Mouse (Mus musculus) MEL (cell line): Measurements from ENCODE around the gene Tspan33. TPM values are rescaled to one million over a fixed set of nuclear protein-coding genes. Genes with fewer than 3 reads are reported as not detected.

ENCODE experiments used
- DNase-seq: peaks from one replicate; pipeline ENCODE4 v3.0.0; 2011; ENCODE audit warnings: low read depth, low spot score
- H3K27ac ChIP-seq: 2 replicates; pipeline ENCODE4 v1.5.1; 2012; ENCODE audit warnings: low read depth, mild to moderate bottlenecking, control low read depth, low read length, moderate library complexity; ENCODE audit not compliant: control insufficient read depth
- H3K27me3 ChIP-seq, 2 experiments: fragments of 150-350 bp in 1 of 2; sonication (generic) in 1 of 2; 2 replicates each; pipeline ENCODE4 v1.6.1; 2012; ENCODE audit warnings: low read length in 2 of 2, mild to moderate bottlenecking in 2 of 2, improper control_type of control experiment in 1 of 2, moderate library complexity in 1 of 2; ENCODE audit not compliant: insufficient read depth in 2 of 2, control insufficient read depth in 1 of 2
- H3K36me3 ChIP-seq, 2 experiments: 2 replicates each; pipeline ENCODE4 v1.6.1; 2012 to 2014; ENCODE audit warnings: low read length in 2 of 2, improper control_type of control experiment in 1 of 2, inconsistent platforms in 1 of 2, mild to moderate bottlenecking in 1 of 2; ENCODE audit not compliant: insufficient read depth in 2 of 2, control insufficient read depth in 1 of 2
- H3K4me1 ChIP-seq, 2 experiments: fragments of 150-350 bp in 1 of 2; sonication (generic) in 1 of 2; 2 replicates each; pipeline ENCODE4 v1.6.1; 2012; ENCODE audit warnings: low read length in 2 of 2, improper control_type of control experiment in 1 of 2, mild to moderate bottlenecking in 1 of 2; ENCODE audit not compliant: insufficient read depth in 2 of 2, control insufficient read depth in 1 of 2
- H3K4me3 ChIP-seq, 2 experiments: fragments of 150-350 bp in 1 of 2; sonication (generic) in 1 of 2; 2 replicates each; pipeline ENCODE4 v1.5.1; 2012; ENCODE audit warnings: low read depth in 2 of 2, low read length in 2 of 2, mild to moderate bottlenecking in 2 of 2, moderate library complexity in 2 of 2, control low read depth in 1 of 2, improper control_type of control experiment in 1 of 2; ENCODE audit not compliant: control insufficient read depth in 1 of 2, insufficient read depth in 1 of 2
- H3K79me2 ChIP-seq: 2 replicates; pipeline ENCODE4 v1.6.1; 2012; ENCODE audit warnings: mild to moderate bottlenecking, low read length, moderate library complexity; ENCODE audit not compliant: control insufficient read depth, poor library complexity, insufficient read depth
- H3K9ac ChIP-seq: 2 replicates; pipeline ENCODE4 v1.6.1; 2012; ENCODE audit warnings: low read depth, mild to moderate bottlenecking, control low read depth, low read length, moderate library complexity; ENCODE audit not compliant: control insufficient read depth, poor library complexity, severe bottlenecking
- H3K9me3 ChIP-seq: fragments of 150-350 bp; sonication (generic); replicated peaks from 2 replicates; pipeline ENCODE4 v1.6.1; 2012; ENCODE audit warnings: mild to moderate bottlenecking, low read length, improper control_type of control experiment, moderate library complexity; ENCODE audit not compliant: insufficient read depth
- CHD1 ChIP-seq: IDR thresholded peaks from 2 replicates; pipeline ENCODE4 v1.6.1; 2012; ENCODE audit warnings: low read depth, mild to moderate bottlenecking, inconsistent platforms, low read length, improper control_type of control experiment
- ELF1 ChIP-seq: IDR thresholded peaks from 2 replicates; pipeline ENCODE4 v1.6.1; 2014; ENCODE audit warnings: low read depth, mild to moderate bottlenecking, inconsistent platforms, low read length, improper control_type of control experiment, moderate library complexity
- GATA1 ChIP-seq: IDR thresholded peaks from 2 replicates; pipeline ENCODE4 v1.6.1; 2011; ENCODE audit warnings: low read depth, low read length, improper control_type of control experiment
- HCFC1 ChIP-seq: IDR thresholded peaks from 2 replicates; pipeline ENCODE4 v1.6.1; 2012; ENCODE audit warnings: low read depth, mild to moderate bottlenecking, inconsistent platforms, low read length, improper control_type of control experiment, moderate library complexity
- JUND ChIP-seq: IDR thresholded peaks from 2 replicates; pipeline ENCODE4 v1.6.1; 2011; ENCODE audit warnings: low read depth, mild to moderate bottlenecking, improper control_type of control experiment, low read length
- KAT2A ChIP-seq: conservative IDR thresholded peaks from 2 replicates; pipeline ENCODE4 v1.6.1; 2012; ENCODE audit warnings: low read depth, low read length, improper control_type of control experiment, inconsistent platforms
- MAFK ChIP-seq: IDR thresholded peaks from 2 replicates; pipeline ENCODE4 v1.6.1; 2011; ENCODE audit warnings: low read depth, mild to moderate bottlenecking, low read length, improper control_type of control experiment, borderline replicate concordance
- MAX ChIP-seq: IDR thresholded peaks from 2 replicates; pipeline ENCODE4 v1.6.1; 2011; ENCODE audit warnings: low read length, improper control_type of control experiment
- MEF2A ChIP-seq: IDR thresholded peaks from 2 replicates; pipeline ENCODE4 v1.6.1; 2014; ENCODE audit warnings: low read depth, mild to moderate bottlenecking, inconsistent platforms, low read length, improper control_type of control experiment; ENCODE audit not compliant: poor library complexity, insufficient replicate concordance, severe bottlenecking; ENCODE audit errors: extremely low read depth
- MXI1 ChIP-seq: IDR thresholded peaks from 2 replicates; pipeline ENCODE4 v1.6.1; 2011; ENCODE audit warnings: mild to moderate bottlenecking, low read depth, low read length, improper control_type of control experiment
- MYC ChIP-seq: IDR thresholded peaks from 2 replicates; pipeline ENCODE4 v1.6.1; 2011; ENCODE audit warnings: low read depth, mild to moderate bottlenecking, low read length, improper control_type of control experiment, moderate library complexity
- NELFE ChIP-seq: IDR thresholded peaks from 2 replicates; pipeline ENCODE4 v1.6.1; 2011; ENCODE audit warnings: low read depth, low read length, improper control_type of control experiment
- POLR2A ChIP-seq, 2 experiments: IDR thresholded peaks; 2 replicates each; pipeline ENCODE4 v1.6.1; 2011 to 2012; ENCODE audit warnings: low read length in 2 of 2, mild to moderate bottlenecking in 2 of 2, control low read depth in 1 of 2, improper control_type of control experiment in 1 of 2, low read depth in 1 of 2, moderate library complexity in 1 of 2; ENCODE audit not compliant: control insufficient read depth in 1 of 2, insufficient read depth in 1 of 2, poor library complexity in 1 of 2
- POLR2AphosphoS2 ChIP-seq: IDR thresholded peaks from 2 replicates; pipeline ENCODE4 v1.6.1; 2011; ENCODE audit warnings: low read length, improper control_type of control experiment
- TBP ChIP-seq: IDR thresholded peaks from 2 replicates; pipeline ENCODE4 v1.8.0; 2011; ENCODE audit warnings: low read depth, low read length, improper control_type of control experiment
- TCF12 ChIP-seq: IDR thresholded peaks from 2 replicates; pipeline ENCODE4 v1.6.1; 2014; ENCODE audit warnings: low read depth, mild to moderate bottlenecking, inconsistent platforms, low read length, improper control_type of control experiment, moderate library complexity
- USF1 ChIP-seq: IDR thresholded peaks from 2 replicates; pipeline ENCODE4 v1.6.1; 2014; ENCODE audit warnings: low read depth, mild to moderate bottlenecking, inconsistent platforms, low read length, improper control_type of control experiment, moderate library complexity
- USF2 ChIP-seq, 2 experiments: IDR thresholded peaks; 2 replicates each; pipeline ENCODE4 v1.6.1; 2011 to 2012; ENCODE audit warnings: improper control_type of control experiment in 2 of 2, low read length in 2 of 2, borderline replicate concordance in 1 of 2, inconsistent platforms in 1 of 2, low read depth in 1 of 2, mild to moderate bottlenecking in 1 of 2; ENCODE audit not compliant: insufficient read depth in 1 of 2
- ZKSCAN1 ChIP-seq: IDR thresholded peaks from 2 replicates; pipeline ENCODE4 v1.6.1; 2012; ENCODE audit warnings: low read depth, mild to moderate bottlenecking, inconsistent platforms, low read length, improper control_type of control experiment, moderate library complexity
- ZNF384 ChIP-seq: IDR thresholded peaks from 2 replicates; pipeline ENCODE4 v1.6.1; 2012; ENCODE audit warnings: low read depth, mild to moderate bottlenecking, inconsistent platforms, low read length, improper control_type of control experiment
- polyA plus RNA-seq, 2 experiments: library from polyadenylated mRNA; stranded (reverse) in 1 of 2; unstranded in 1 of 2; fragments of >175 nt in 1 of 2; fragments of >200 nt in 1 of 2; gene quantifications; 2 replicates each; pipeline versions ENCODE4 v1.2.1 to v1.2.4; 2012; ENCODE audit warnings: low replicate concordance in 2 of 2, low read depth in 1 of 2; ENCODE audit not compliant: insufficient read length in 2 of 2, insufficient read depth in 1 of 2, missing spikeins in 1 of 2
- total RNA-seq: library from RNA; depleted of rRNA; stranded (reverse); fragments of 300-350 nt; gene quantifications from 2 replicates; pipeline ENCODE4 v1.2.3, GENCODE M21; 2012

Tspan33 gene
- total and polyA plus RNA-seq, 3 experiments: 41.7 to 64.5 TPM; not detected in 1

GRCm38 (mm10) chr6:29751466-29752152 is 57.6 kb downstream of the Tspan33 start:
- H3K4me1 ChIP-seq: no peaks in the 10 kb centered on the region
- H3K27me3 ChIP-seq: no peaks in the 10 kb centered on the region
- no peak for DNase-seq
- H3K9me3 ChIP-seq: no peaks in the 10 kb centered on the region
- TF ChIP-seq CHD1 (no peak), ELF1 (no peak), JUND (no peak), NELFE (no peak), ZKSCAN1 (no peak), TCF12 (no peak), MXI1 (no peak), MEF2A (no peak), USF2 (IDR thresholded peaks at IDR 0.05; ENCODE audit: borderline replicate concordance in 1 of 2, insufficient read depth in 1 of 2, low read depth in 1 of 2, low read length in 2 of 2) (no peak), TBP (no peak), ZNF384 (no peak)
- H3K36me3 ChIP-seq: peaks cover 0 to 4% of the 10 kb centered on the region in 2 experiments; a peak in 1 of 4 replicates
- H3K9ac ChIP-seq: no peak overlapping the region
- H3K27ac ChIP-seq: no peak overlapping the region
- no peaks in the 10 kb centered on the region for H3K79me2 ChIP-seq
- no peak overlapping the region for H3K4me3 ChIP-seq

- Histone ChIP-seq H3K4me3 (no peak overlapping the region), H3K79me2 (no peaks in the 10 kb centered on the region), H3K9me3 (no peaks in the 10 kb centered on the region), H3K27me3 (no peaks in the 10 kb centered on the region), H3K27ac (no peak overlapping the region)
- no peak for DNase-seq
- no peak for TF ChIP-seq ZNF384
- no peak for TF ChIP-seq MAFK
- no peak for TF ChIP-seq MAX
- TF ChIP-seq MYC: no peak
- TF ChIP-seq HCFC1: no peak
- TF ChIP-seq KAT2A: no peak
- no peak for TF ChIP-seq GATA1
- no peak for TF ChIP-seq POLR2A (IDR thresholded peaks at IDR 0.05; ENCODE audit: control insufficient read depth in 1 of 2, insufficient read depth in 1 of 2, low read depth in 1 of 2, low read length in 2 of 2, poor library complexity in 1 of 2)
- no peak for TF ChIP-seq CHD1
- no peak for TF ChIP-seq NELFE
- no peak for TF ChIP-seq MEF2A
- TF ChIP-seq ELF1: no peak
- TF ChIP-seq USF1: no peak
- no peak for TF ChIP-seq USF2 (IDR thresholded peaks at IDR 0.05; ENCODE audit: borderline replicate concordance in 1 of 2, insufficient read depth in 1 of 2, low read depth in 1 of 2, low read length in 2 of 2)
- TF ChIP-seq POLR2AphosphoS2: no peak
- TF ChIP-seq, all 39 proteins: peak for 0
- H3K9ac ChIP-seq: no peak overlapping the region
- no peaks in the 10 kb centered on the region for H3K4me1 ChIP-seq
- H3K36me3 ChIP-seq: peaks cover 0 to 4% of the 10 kb centered on the region in 2 experiments; a peak in 1 of 4 replicates
Observed at GRCm38 (mm10) chr6:29753336-29753735, 59.3 kb downstream of the Tspan33 start.
